Mouse (Mus musculus): ENCODE results near the gene Hsd17b11. TPM values are rescaled to one million over a fixed set of nuclear protein-coding genes. Genes with fewer than 3 reads are reported as not detected.
A peak's percentile ranks its signal among the peaks of the same experiment; 100 is the strongest.

Gene Hsd17b11
- polyA plus RNA-seq, 1 experiment from 2014 or later: 2.9 TPM

DNA sequence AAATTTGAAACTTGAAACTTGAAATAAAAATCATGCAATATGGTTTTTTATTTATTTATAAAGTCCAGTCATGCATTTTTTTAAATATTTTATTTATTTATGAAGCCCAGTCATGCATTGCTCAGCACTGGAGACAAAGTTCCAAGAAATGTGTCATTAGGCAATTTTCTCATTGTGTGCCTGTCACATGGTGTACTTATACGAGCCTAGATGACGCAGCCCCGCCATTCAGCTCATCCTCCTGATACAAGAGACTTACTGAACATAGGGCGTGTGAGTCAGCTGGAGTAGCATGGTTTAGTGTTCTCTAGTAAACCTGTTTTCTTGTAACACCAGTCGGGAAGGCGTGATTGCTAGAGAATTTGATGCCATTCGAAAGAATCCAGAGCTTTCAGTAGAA is 34.6 kb upstream of the Hsd17b11 start:
- ATAC-seq: no peak
- Histone ChIP-seq H3K27me3 (replicated peaks; ENCODE audit: control insufficient read depth, insufficient read depth, low read length) (no peaks in the 10 kb centered on the region), H3K9ac (ENCODE audit: low read depth, low read length) (no peak overlapping the region), H3K36me3 (ENCODE audit: control insufficient read depth, insufficient read depth, low read length) (peaks cover 19% of the 10 kb centered on the region), H3K4me2 (ENCODE audit: low read length) (no peak overlapping the region), H3K27ac (ENCODE audit: low read depth, low read length) (no peak overlapping the region), H3K4me3 (ENCODE audit: low read length) (no peak overlapping the region), H3K9me3 (ENCODE audit: control insufficient read depth, low read length) (no peaks in the 10 kb centered on the region), H3K4me1 (ENCODE audit: control insufficient read depth, insufficient read depth, low read depth, low read length) (no peaks in the 10 kb centered on the region)
- 89% methylated on average over 7 of the region's 7 CpGs for WGBS

DNA sequence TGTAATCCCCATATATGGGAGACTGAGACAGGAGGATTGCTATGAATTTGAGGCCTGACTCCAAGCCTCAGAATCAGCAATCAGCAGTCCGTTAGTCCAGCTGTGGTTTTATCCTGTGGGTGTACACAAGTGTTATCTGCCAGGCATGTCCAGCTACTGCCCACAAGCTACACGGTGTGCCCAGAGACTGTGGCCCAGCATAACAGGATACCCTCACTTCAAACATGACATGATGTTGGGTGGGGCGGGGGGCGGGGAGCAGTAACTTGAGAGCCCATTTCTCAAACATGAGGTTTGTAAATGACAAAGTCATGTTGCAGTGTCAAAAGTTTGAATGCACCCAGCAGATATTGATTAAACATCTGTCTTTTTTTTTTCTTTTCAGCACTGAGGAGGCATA is 34.1 kb upstream of the Hsd17b11 start:
- no peaks in the 10 kb centered on the region for H3K27me3 ChIP-seq (replicated peaks; ENCODE audit: control insufficient read depth, insufficient read depth, low read length)
- peaks cover 23% of the 10 kb centered on the region for H3K36me3 ChIP-seq (ENCODE audit: control insufficient read depth, insufficient read depth, low read length)
- H3K9ac ChIP-seq (ENCODE audit: low read depth, low read length): no peak overlapping the region
- H3K27ac ChIP-seq (ENCODE audit: low read depth, low read length): no peak overlapping the region
- WGBS: 96% methylated on average over 4 of the region's 4 CpGs
- no peak overlapping the region for H3K4me3 ChIP-seq (ENCODE audit: low read length)
- no peaks in the 10 kb centered on the region for H3K4me1 ChIP-seq (ENCODE audit: control insufficient read depth, insufficient read depth, low read depth, low read length)
- no peak for ATAC-seq
- no peaks in the 10 kb centered on the region for H3K9me3 ChIP-seq (ENCODE audit: control insufficient read depth, low read length)
- no peak overlapping the region for H3K4me2 ChIP-seq (ENCODE audit: low read length)

DNA sequence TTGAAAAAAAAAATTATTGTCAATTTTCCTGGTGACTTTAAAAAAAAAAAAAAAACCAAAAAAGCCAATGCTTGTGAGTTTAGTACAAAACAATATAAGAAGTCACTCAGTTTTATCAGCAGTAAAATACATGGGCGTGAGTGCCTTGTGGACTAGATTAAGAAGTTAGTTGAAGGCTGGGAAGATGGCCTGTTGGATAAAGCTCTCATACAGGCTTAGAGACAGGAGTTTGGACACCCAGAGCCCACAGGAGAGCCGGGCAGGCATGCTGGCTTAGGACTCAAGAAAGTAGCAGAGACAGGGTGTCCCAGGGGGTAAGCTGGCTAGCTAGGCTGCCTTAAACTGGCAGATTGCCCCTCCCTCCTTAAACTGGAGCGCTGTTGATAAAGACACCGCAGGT is 33.2 kb upstream of the Hsd17b11 start:
- Histone ChIP-seq H3K9me3 (ENCODE audit: control insufficient read depth, low read length) (no peaks in the 10 kb centered on the region), H3K27ac (ENCODE audit: low read depth, low read length) (no peak overlapping the region), H3K4me1 (ENCODE audit: control insufficient read depth, insufficient read depth, low read depth, low read length) (no peaks in the 10 kb centered on the region), H3K9ac (ENCODE audit: low read depth, low read length) (no peak overlapping the region), H3K4me3 (ENCODE audit: low read length) (no peak overlapping the region), H3K27me3 (replicated peaks; ENCODE audit: control insufficient read depth, insufficient read depth, low read length) (no peaks in the 10 kb centered on the region), H3K36me3 (ENCODE audit: control insufficient read depth, insufficient read depth, low read length) (peaks cover 20% of the 10 kb centered on the region), H3K4me2 (ENCODE audit: low read length) (no peak overlapping the region)
- ATAC-seq: no peak
- WGBS: 96% methylated on average over 4 of the region's 4 CpGs

DNA sequence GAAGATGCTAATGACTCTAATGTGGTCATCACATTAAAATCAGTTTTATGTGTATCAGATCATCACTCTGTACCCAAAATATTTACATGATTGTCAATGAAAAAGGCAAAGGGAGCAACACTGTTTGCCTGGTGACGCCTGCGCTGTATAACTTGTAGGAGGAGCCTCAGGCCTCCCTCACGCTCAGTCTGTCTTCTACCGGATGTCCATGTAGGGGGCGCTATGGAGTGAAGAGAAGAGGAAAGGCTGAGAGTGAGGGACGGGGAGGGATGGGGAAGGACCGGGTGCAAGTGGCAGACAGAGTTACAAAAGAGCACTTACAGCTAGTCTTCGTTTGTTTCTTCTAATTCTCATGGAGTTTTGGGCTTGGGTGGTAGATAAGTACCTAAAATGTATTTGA is 31.2 kb upstream of the Hsd17b11 start:
- H3K4me2 ChIP-seq (ENCODE audit: low read length): no peak overlapping the region
- ATAC-seq: no peak
- H3K9ac ChIP-seq (ENCODE audit: low read depth, low read length): no peak overlapping the region
- WGBS: 64% methylated on average over 8 of the region's 8 CpGs
- peaks cover 16% of the 10 kb centered on the region for H3K36me3 ChIP-seq (ENCODE audit: control insufficient read depth, insufficient read depth, low read length)
- no peak overlapping the region for H3K27ac ChIP-seq (ENCODE audit: low read depth, low read length)
- H3K9me3 ChIP-seq (ENCODE audit: control insufficient read depth, low read length): no peaks in the 10 kb centered on the region
- no peak overlapping the region for H3K4me3 ChIP-seq (ENCODE audit: low read length)
- peaks cover 4% of the 10 kb centered on the region for H3K4me1 ChIP-seq (ENCODE audit: control insufficient read depth, insufficient read depth, low read depth, low read length)
- H3K27me3 ChIP-seq (replicated peaks; ENCODE audit: control insufficient read depth, insufficient read depth, low read length): no peaks in the 10 kb centered on the region

DNA sequence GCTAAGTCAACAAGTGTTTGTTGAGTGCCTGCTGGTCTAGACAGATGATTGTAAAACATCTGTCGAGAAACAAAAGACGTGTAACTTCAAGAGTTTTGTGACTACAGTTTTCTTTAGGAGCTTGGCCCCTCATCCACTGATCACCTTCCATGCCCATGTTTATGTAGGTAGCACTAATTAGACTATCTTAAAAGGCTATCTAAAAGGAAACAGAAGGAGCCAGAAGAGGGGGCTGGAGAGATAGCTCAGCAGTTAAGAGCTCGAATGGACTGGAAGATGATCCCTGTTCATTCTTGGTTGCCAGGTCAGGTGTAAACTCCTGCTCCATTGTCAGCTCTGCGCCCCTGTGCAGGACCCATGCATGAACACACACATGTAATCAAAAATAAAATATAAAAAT is 26.4 kb upstream of the Hsd17b11 start:
- H3K4me3 ChIP-seq (ENCODE audit: low read length): peak overlapping the region; percentile 66; the same call in 1 of the 2 replicates
- 54% methylated on average over 4 of the region's 4 CpGs for WGBS
- H3K9ac ChIP-seq (ENCODE audit: low read depth, low read length): no peak overlapping the region

DNA sequence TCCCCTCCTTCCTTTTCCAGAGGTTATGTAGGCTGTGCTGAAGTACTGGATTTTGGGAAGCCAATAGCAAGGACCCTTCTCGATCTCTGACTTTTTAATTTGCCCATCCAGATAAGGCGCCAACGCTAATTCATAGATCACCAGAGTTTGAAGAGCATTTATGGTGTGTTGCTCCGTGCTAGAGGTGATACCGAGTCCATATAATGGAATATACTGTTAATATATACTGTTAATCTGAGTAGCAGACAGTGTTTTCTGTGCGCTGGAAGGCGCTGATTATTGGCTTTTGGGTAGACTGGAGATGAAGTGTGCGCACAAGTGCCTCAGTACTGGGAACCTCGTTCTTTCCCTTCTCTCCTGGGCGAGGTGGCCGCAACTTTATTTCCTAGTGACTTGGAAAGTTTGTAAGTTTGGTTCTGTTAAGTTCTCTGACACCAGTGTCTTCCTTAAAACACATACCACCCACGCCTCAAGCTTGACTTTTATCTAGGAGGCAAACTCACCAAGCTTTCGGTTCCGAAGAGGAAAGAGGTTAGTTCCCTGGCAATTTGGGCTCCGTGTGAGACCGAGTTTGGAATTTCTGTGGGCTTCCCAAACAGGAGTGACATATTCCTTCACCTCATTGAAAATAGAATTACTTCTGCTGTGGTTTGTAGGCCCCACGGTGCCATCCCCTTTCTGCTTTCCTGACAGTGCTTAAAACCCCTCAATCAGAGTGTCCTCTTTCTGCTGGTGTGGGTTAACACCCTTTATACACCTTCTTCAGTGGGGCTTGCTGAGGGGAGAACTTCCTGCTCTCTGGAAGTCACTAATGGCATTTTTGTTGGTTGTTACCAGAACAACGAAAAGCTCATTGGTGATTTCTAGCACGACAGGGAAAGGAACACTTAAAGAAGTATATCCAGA is 25.7 kb upstream of the Hsd17b11 start:
- Histone ChIP-seq H3K27me3 (replicated peaks; ENCODE audit: control insufficient read depth, insufficient read depth, low read length) (no peaks in the 10 kb centered on the region), H3K36me3 (ENCODE audit: control insufficient read depth, insufficient read depth, low read length) (peaks cover 14% of the 10 kb centered on the region), H3K4me3 (ENCODE audit: low read length) (peak overlapping the region; percentile 66), H3K4me1 (ENCODE audit: control insufficient read depth, insufficient read depth, low read depth, low read length) (peaks cover 14% of the 10 kb centered on the region), H3K9ac (ENCODE audit: low read depth, low read length) (peak overlapping the region; percentile 91), H3K9me3 (ENCODE audit: control insufficient read depth, low read length) (no peaks in the 10 kb centered on the region), H3K4me2 (ENCODE audit: low read length) (peak overlapping the region; percentile 86), H3K27ac (ENCODE audit: low read depth, low read length) (peak overlapping the region; percentile 84)
- 6% methylated on average over 19 of the region's 19 CpGs for WGBS
- ATAC-seq: peak; percentile 10

More for the DNA sequence above, 26.4 kb upstream of the Hsd17b11 start:
- no peaks in the 10 kb centered on the region for H3K9me3 ChIP-seq (ENCODE audit: control insufficient read depth, low read length)
- no peak for ATAC-seq
- H3K27ac ChIP-seq (ENCODE audit: low read depth, low read length): no peak overlapping the region
- no peaks in the 10 kb centered on the region for H3K27me3 ChIP-seq (replicated peaks; ENCODE audit: control insufficient read depth, insufficient read depth, low read length)
- H3K36me3 ChIP-seq (ENCODE audit: control insufficient read depth, insufficient read depth, low read length): peaks cover 16% of the 10 kb centered on the region
- peak overlapping the region; percentile 86 for H3K4me2 ChIP-seq (ENCODE audit: low read length)
- H3K4me1 ChIP-seq (ENCODE audit: control insufficient read depth, insufficient read depth, low read depth, low read length): peaks cover 14% of the 10 kb centered on the region

DNA sequence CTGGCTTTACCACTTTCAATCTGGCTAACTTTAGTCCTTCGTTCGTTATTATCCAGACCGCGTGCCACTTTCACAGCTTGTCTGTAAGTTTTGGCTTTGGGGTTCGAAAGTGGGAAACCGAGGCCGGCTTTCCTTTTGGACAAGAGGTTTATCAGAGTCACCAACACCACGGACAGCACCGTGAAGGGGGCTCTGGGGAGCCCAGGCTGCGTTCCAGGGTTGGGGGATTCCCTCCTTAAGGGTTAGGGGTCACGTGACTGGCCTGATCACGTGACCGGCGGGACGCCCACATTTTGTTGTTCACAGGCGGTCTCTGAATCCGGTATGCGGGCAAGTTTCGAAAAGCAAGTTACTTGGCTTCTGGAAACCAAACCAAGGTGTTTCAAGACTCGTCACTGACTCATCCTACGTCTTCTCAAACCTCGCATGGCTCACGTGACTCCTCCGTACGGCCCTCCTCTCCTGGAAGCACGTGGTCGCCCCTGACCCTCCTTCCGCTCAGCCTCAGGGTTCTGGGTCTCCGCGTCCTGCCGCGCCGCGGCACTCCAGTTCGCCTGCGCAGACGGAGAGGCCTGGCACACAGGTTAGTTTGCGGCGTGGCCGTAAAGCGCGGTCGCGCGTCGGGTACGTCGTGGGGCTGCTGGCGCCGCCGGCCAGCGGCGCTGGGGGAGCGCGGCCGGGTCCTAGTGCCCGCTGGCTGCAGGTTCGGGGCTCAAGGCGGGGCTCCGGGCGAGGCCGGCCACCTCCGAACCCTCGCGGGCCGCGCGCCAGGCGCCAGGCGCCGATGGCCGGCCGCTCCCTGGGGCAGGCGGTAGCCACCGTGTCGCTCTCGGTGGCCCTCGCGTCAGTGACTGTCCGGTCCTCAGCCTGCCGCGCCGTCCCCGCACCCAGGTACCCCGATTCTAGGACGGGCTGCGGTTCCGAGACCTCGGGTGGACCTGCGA is 24.8 kb upstream of the Hsd17b11 start, which contains the start of gene Nudt9:
Nudt9 (plus strand) TSS at position 51 of the 944 bp plus-strand sequence.
- peak within 1 kb of the TSS; percentile 86 for H3K4me2 ChIP-seq (ENCODE audit: low read length)
- peaks cover 7% of the 10 kb centered on the region for H3K36me3 ChIP-seq (ENCODE audit: control insufficient read depth, insufficient read depth, low read length)
- H3K27me3 ChIP-seq (replicated peaks; ENCODE audit: control insufficient read depth, insufficient read depth, low read length): no peaks in the 10 kb centered on the region
- peak within 1 kb of the TSS; percentile 91 for H3K9ac ChIP-seq (ENCODE audit: low read depth, low read length)
- H3K27ac ChIP-seq (ENCODE audit: low read depth, low read length): peak within 1 kb of the TSS; percentile 84
- H3K4me1 ChIP-seq (ENCODE audit: control insufficient read depth, insufficient read depth, low read depth, low read length): peaks cover 14% of the 10 kb centered on the region
- H3K4me3 ChIP-seq (ENCODE audit: low read length): peak within 1 kb of the TSS; percentile 66
- WGBS: 5% methylated on average over 81 of the region's 90 CpGs
- peak; percentile 99 for ATAC-seq
- H3K9me3 ChIP-seq (ENCODE audit: control insufficient read depth, low read length): no peaks in the 10 kb centered on the region

DNA sequence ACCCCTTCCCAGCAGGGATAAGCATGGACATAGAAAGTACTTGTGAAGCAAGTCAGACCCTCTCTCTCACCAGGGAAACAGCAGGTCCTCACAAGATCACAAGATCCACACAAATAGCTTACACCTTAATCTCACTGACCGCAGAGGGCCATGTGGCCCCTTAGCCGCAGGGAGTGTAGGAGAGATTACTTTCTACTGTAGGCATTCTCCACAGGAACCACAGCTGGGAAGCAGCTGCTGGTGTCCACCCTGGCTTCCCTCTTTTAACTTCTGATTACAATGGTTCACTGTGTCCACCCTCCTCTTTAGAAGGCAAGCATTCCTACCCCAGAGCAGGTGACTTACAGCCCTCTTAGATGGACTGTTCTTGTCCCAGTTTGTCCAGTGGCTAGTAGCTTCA is 22.0 kb upstream of the Hsd17b11 start:
- Histone ChIP-seq H3K9ac (ENCODE audit: low read depth, low read length) (no peak overlapping the region), H3K4me1 (ENCODE audit: control insufficient read depth, insufficient read depth, low read depth, low read length) (peaks cover 14% of the 10 kb centered on the region), H3K4me2 (ENCODE audit: low read length) (no peak overlapping the region), H3K36me3 (ENCODE audit: control insufficient read depth, insufficient read depth, low read length) (no peaks in the 10 kb centered on the region), H3K27ac (ENCODE audit: low read depth, low read length) (no peak overlapping the region), H3K9me3 (ENCODE audit: control insufficient read depth, low read length) (no peaks in the 10 kb centered on the region), H3K4me3 (ENCODE audit: low read length) (no peak overlapping the region), H3K27me3 (replicated peaks; ENCODE audit: control insufficient read depth, insufficient read depth, low read length) (no peaks in the 10 kb centered on the region)
- ATAC-seq: no peak
- WGBS: 55% methylated on average over 2 of the region's 2 CpGs

DNA sequence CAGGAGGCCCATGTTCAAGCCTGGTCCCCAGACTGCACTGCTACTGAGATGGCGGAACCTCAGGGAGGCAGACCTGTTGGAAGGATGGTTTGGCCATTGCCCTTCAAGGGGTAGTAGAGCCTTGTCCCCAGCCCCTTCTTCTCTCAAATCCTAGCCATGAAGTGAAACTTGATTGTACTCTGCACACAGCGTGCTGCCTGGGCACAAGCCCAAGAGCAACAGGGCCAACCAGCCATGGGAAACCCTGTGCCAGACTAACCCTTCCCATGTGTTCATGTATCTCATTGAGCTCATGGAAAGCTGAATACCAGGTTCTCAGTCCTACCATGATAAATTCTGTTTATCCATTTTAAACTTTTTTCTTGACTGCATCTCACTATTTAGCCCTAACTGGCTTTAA is 21.2 kb upstream of the Hsd17b11 start:
- Histone ChIP-seq H3K4me3 (ENCODE audit: low read length) (no peak overlapping the region), H3K4me2 (ENCODE audit: low read length) (no peak overlapping the region), H3K9ac (ENCODE audit: low read depth, low read length) (no peak overlapping the region), H3K4me1 (ENCODE audit: control insufficient read depth, insufficient read depth, low read depth, low read length) (peaks cover 9% of the 10 kb centered on the region), H3K36me3 (ENCODE audit: control insufficient read depth, insufficient read depth, low read length) (no peaks in the 10 kb centered on the region), H3K9me3 (ENCODE audit: control insufficient read depth, low read length) (no peaks in the 10 kb centered on the region), H3K27ac (ENCODE audit: low read depth, low read length) (no peak overlapping the region), H3K27me3 (replicated peaks; ENCODE audit: control insufficient read depth, insufficient read depth, low read length) (no peaks in the 10 kb centered on the region)
- WGBS: 95% methylated on average over 2 of the region's 2 CpGs
- no peak for ATAC-seq

Data from hindbrain, embryonic 16.5 days (tissue).